Mouse (Mus musculus): ENCODE data around the gene Gm45844. TPM values are rescaled to one million over a fixed set of nuclear protein-coding genes. Genes with fewer than 3 reads are reported as not detected.
"Not testable (repeated sequence)": the region's sequence is repeated elsewhere in the genome, so short reads cannot be mapped to it uniquely, and the experiment has no call there.

The Gm45844 gene
- polyA plus RNA-seq (2015; fragmentation: Nextera tagmentation; extraction: Ambion mirVana), result 10.8 and 13.3 TPM in 2 replicates

- not testable (repeated sequence) for H3K4me1 ChIP-seq; H3K9me3 ChIP-seq; H3K27me3 ChIP-seq (replicated peaks)
- peak; percentile 99 for ATAC-seq (replicated peaks)
- peak within 1 kb of the TSS; percentile 26 for H3K4me2 ChIP-seq
- 43% methylated on average over 45 of the region's 45 CpGs for WGBS
- peak within 1 kb of the TSS; percentile 52 for H3K27ac ChIP-seq
- peak within 1 kb of the TSS; percentile 32 for H3K4me3 ChIP-seq
- peaks cover 11% of the 10 kb centered on the region for H3K36me3 ChIP-seq (replicated peaks)
- H3K9ac ChIP-seq, result peak within 1 kb of the TSS; percentile 1
Observed at GRCm38 (mm10) chr7:7277966-7278567, at the start of gene Gm45844. Gm45844 (minus strand) TSS chr7:7278289.

- ATAC-seq (replicated peaks), result no peak
- Histone ChIP-seq H3K4me1 (peaks cover 8% of the 10 kb centered on the region), H3K27me3 (replicated peaks) (no peaks in the 10 kb centered on the region), H3K9me3 (no peaks in the 10 kb centered on the region), H3K36me3 (replicated peaks) (peaks cover 33% of the 10 kb centered on the region), H3K4me2 (no peak overlapping the region), H3K9ac (no peak overlapping the region), H3K4me3 (no peak overlapping the region), H3K27ac (no peak overlapping the region)
- WGBS, result 74% methylated on average over 16 of the region's 16 CpGs
Observed at GRCm38 (mm10) chr7:7295595-7295994, 17.5 kb upstream of the Gm45844 start.

GRCm38 (mm10) chr7:7281383-7281782, 3.3 kb upstream of the Gm45844 start:
- WGBS, result 65% methylated on average over 1 of the region's 1 CpGs
- ATAC-seq (replicated peaks), result no peak

GRCm38 (mm10) chr7:7277556-7277955, 533 bp downstream of the Gm45844 start:
- H3K36me3 ChIP-seq (replicated peaks); H3K4me1 ChIP-seq; H3K9me3 ChIP-seq; H3K27me3 ChIP-seq (replicated peaks): not testable (repeated sequence)
- Histone ChIP-seq H3K9ac (peak overlapping the region; percentile 1), H3K27ac (peak overlapping the region; percentile 52), H3K4me2 (peak overlapping the region; percentile 26), H3K4me3 (peak overlapping the region; percentile 32)
- WGBS, result 40% methylated on average over 24 of the region's 24 CpGs
- peak; percentile 77 for ATAC-seq (replicated peaks)

More at GRCm38 (mm10) chr7:7281383-7281782, 3.3 kb upstream of the Gm45844 start:
- Histone ChIP-seq H3K4me3 (no peak overlapping the region), H3K27me3 (replicated peaks) (no peaks in the 10 kb centered on the region), H3K27ac (no peak overlapping the region), H3K9me3 (peaks cover 3% of the 10 kb centered on the region; the same call in 1 of the 2 replicates), H3K9ac (no peak overlapping the region), H3K4me1 (no peaks in the 10 kb centered on the region), H3K4me2 (no peak overlapping the region), H3K36me3 (replicated peaks) (peaks cover 25% of the 10 kb centered on the region)

- not testable (repeated sequence) for H3K27ac ChIP-seq; H3K27me3 ChIP-seq (replicated peaks); H3K4me1 ChIP-seq; ATAC-seq (replicated peaks); H3K4me2 ChIP-seq; H3K9ac ChIP-seq; H3K4me3 ChIP-seq; H3K9me3 ChIP-seq; H3K36me3 ChIP-seq (replicated peaks)
- no CpG with 5 or more reads among the region's 1 CpGs for WGBS
Observed at GRCm38 (mm10) chr7:7247228-7247627, 30.9 kb downstream of the Gm45844 start, which contains the start of gene Vmn2r29. Vmn2r29 (minus strand) TSS chr7:7247328.

- H3K9me3 ChIP-seq; H3K4me1 ChIP-seq; H3K27me3 ChIP-seq (replicated peaks); H3K27ac ChIP-seq: not testable (repeated sequence)
- H3K4me3 ChIP-seq, result peak within 1 kb of the TSS; percentile 50
- 1% methylated on average over 24 of the region's 24 CpGs for WGBS
- H3K4me2 ChIP-seq, result peak within 1 kb of the TSS; percentile 69
- peak; percentile 73 for ATAC-seq (replicated peaks)
- peak within 1 kb of the TSS; percentile 38 for H3K9ac ChIP-seq
- 0 out of 2 replicates have a peak, but pooled peaks cover 13% of the 10 kb centered on the region for H3K36me3 ChIP-seq (replicated peaks)
Observed at GRCm38 (mm10) chr7:7209313-7210151, 68.6 kb downstream of the Gm45844 start, which contains the start of gene Zfp772. Zfp772 (minus strand) TSS chr7:7209998.

- no peaks in the 10 kb centered on the region for H3K27me3 ChIP-seq (replicated peaks)
- H3K36me3 ChIP-seq (replicated peaks), result no peaks in the 10 kb centered on the region
- no peaks in the 10 kb centered on the region for H3K4me1 ChIP-seq
- H3K9me3 ChIP-seq, result no peaks in the 10 kb centered on the region
- ATAC-seq (replicated peaks), result peak; percentile 97
- H3K4me2 ChIP-seq, result peak overlapping the region; percentile 44
- H3K27ac ChIP-seq, result no peak overlapping the region
- WGBS, result 11% methylated on average over 18 of the region's 18 CpGs
- H3K4me3 ChIP-seq, result peak overlapping the region; percentile 52
- peak overlapping the region; percentile 29; the same call in 1 of the 2 replicates for H3K9ac ChIP-seq
Observed at GRCm38 (mm10) chr7:7188191-7188942, 89.7 kb downstream of the Gm45844 start.

- H3K4me2 ChIP-seq, result peak overlapping the region; percentile 44
- H3K4me3 ChIP-seq, result peak overlapping the region; percentile 52
- peaks cover 7% of the 10 kb centered on the region for H3K36me3 ChIP-seq (replicated peaks)
- peak overlapping the region; percentile 29; the same call in 1 of the 2 replicates for H3K9ac ChIP-seq
- 39% methylated on average over 13 of the region's 13 CpGs for WGBS
- ATAC-seq (replicated peaks), result peak; percentile 85
- no peaks in the 10 kb centered on the region for H3K27me3 ChIP-seq (replicated peaks)
- H3K9me3 ChIP-seq, result no peaks in the 10 kb centered on the region
- H3K27ac ChIP-seq, result no peak overlapping the region
- H3K4me1 ChIP-seq, result no peaks in the 10 kb centered on the region
Observed at GRCm38 (mm10) chr7:7187417-7188190, 90.5 kb downstream of the Gm45844 start.

GRCm38 (mm10) chr7:7185897-7186296, 92.2 kb downstream of the Gm45844 start:
- 93% methylated on average over 1 of the region's 1 CpGs for WGBS
- H3K4me2 ChIP-seq, result no peak overlapping the region
- H3K36me3 ChIP-seq (replicated peaks), result peaks cover 23% of the 10 kb centered on the region
- H3K27me3 ChIP-seq (replicated peaks), result no peaks in the 10 kb centered on the region
- no peaks in the 10 kb centered on the region for H3K4me1 ChIP-seq
- no peak overlapping the region for H3K4me3 ChIP-seq
- ATAC-seq (replicated peaks), result no peak
- H3K9me3 ChIP-seq, result no peaks in the 10 kb centered on the region
- no peak overlapping the region for H3K27ac ChIP-seq
- no peak overlapping the region for H3K9ac ChIP-seq

- WGBS, result 1% methylated on average over 26 of the region's 26 CpGs
- ATAC-seq (replicated peaks), result peak; percentile 98
- H3K27ac ChIP-seq, result peak within 1 kb of the TSS; percentile 84
Observed at GRCm38 (mm10) chr7:7171227-7172147, 106.6 kb downstream of the Gm45844 start, which contains the start of gene Zfp418. Zfp418 (plus strand) TSS chr7:7171330.

More at GRCm38 (mm10) chr7:7171227-7172147, 106.6 kb downstream of the Gm45844 start, which contains the start of gene Zfp418:
- Histone ChIP-seq H3K27me3 (replicated peaks) (no peaks in the 10 kb centered on the region), H3K9me3 (no peaks in the 10 kb centered on the region), H3K9ac (peak within 1 kb of the TSS; percentile 67), H3K36me3 (replicated peaks) (peaks cover 11% of the 10 kb centered on the region; the same call in 1 of the 2 replicates), H3K4me2 (peak within 1 kb of the TSS; percentile 68), H3K4me3 (peak within 1 kb of the TSS; percentile 85), H3K4me1 (peaks cover 8% of the 10 kb centered on the region)

Measured in midbrain, embryonic 15.5 days (tissue).